Comparison of ENCODE assay signal across 24 mouse cellular contexts in the genomic region with DNA sequence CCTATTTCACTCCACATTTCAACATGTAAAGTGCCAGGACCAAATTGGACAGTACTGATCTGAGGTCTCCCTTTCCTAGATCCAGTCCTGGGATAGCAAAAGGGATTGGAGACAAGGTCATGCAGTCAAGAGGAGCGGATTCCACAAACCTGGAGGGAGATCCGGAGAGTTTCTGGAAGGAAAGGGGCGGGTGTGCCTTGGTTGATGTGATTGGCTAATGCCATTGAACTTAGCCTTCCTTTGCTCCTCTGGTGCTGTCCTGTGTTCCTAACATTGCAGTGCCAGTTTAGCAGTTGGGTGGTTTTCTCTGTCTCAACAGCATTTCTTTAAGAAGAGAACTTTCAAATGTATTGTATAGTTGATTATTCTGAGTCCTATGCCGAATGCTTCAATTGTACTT. TPM values are rescaled to one million over a fixed set of nuclear protein-coding genes. Genes with fewer than 3 reads are reported as not detected.
DNase-seq lines count a peak whose midpoint lies in the region; ATAC-seq lines count a peak whose summit lies in the region.
"Had no signal": no experiment of that assay in that cellular context is flagged by ENCODE, and none has a peak within 500 bp of the region (broad histone marks: within the 10 kb centered on the region; RNA-seq: fewer than 3 reads in every experiment).

No protein-coding gene starts in this region.

- DNase-seq in kidney, adult 11 months: peak; percentile 35
- DNase-seq in kidney, postnatal 36 days: peak; percentile 29 to 36
- no peak for DNase-seq in kidney, postnatal 14 days
- peak; percentile 32 for DNase-seq in ES-CJ7 (ENCODE audit: low read depth, low spot score)
- DNase-seq in adipocyte (ENCODE audit: low spot score): peak; percentile 83
- no peak for DNase-seq in heart, postnatal 25 days (ENCODE audit: low spot score)
- DNase-seq in embryo, embryonic 10.5 days (ENCODE audit: low spot score): no peak
- DNase-seq: embryo, embryonic 11 days; gastrocnemius, postnatal 25 days; heart, adult 11 months; heart, postnatal 4 days; layer of hippocampus, adult 9-11 months; lung, postnatal 36 days; thymus, postnatal 14 days had no signal

- no peak overlapping the region for H3K9ac ChIP-seq in kidney, embryonic 14.5 days (ENCODE audit: low read depth, low read length)
- H3K9ac ChIP-seq: embryonic facial prominence, embryonic 12.5 days; heart, embryonic 15.5 days; hindbrain, embryonic 13.5 days; limb, embryonic 15.5 days; midbrain, embryonic 13.5 days had no signal

- H3K9me3 ChIP-seq in kidney, embryonic 14.5 days (ENCODE audit: control insufficient read depth, low read length): no peaks in the 10 kb centered on the region
- H3K9me3 ChIP-seq: embryonic facial prominence, embryonic 12.5 days; heart, embryonic 10.5 days; heart, embryonic 15.5 days; hindbrain, embryonic 13.5 days; limb, embryonic 10.5 days; limb, embryonic 15.5 days; midbrain, embryonic 13.5 days had no signal

- no peaks in the 10 kb centered on the region for H3K27me3 ChIP-seq in kidney, embryonic 14.5 days (ENCODE audit: control insufficient read depth, insufficient read depth, low read length)
- H3K27me3 ChIP-seq: embryonic facial prominence, embryonic 12.5 days; heart, embryonic 15.5 days; hindbrain, embryonic 13.5 days; limb, embryonic 15.5 days; midbrain, embryonic 13.5 days had no signal

- H3K36me3 ChIP-seq in kidney, embryonic 14.5 days (ENCODE audit: control insufficient read depth, insufficient read depth, low read length): no peaks in the 10 kb centered on the region
- H3K36me3 ChIP-seq: embryonic facial prominence, embryonic 12.5 days; heart, embryonic 10.5 days; heart, embryonic 15.5 days; hindbrain, embryonic 13.5 days; limb, embryonic 10.5 days; limb, embryonic 15.5 days; midbrain, embryonic 13.5 days had no signal

- no peak overlapping the region for H3K27ac ChIP-seq in kidney, embryonic 14.5 days (ENCODE audit: low read depth, low read length)
- H3K27ac ChIP-seq: embryonic facial prominence, embryonic 12.5 days; heart, embryonic 10.5 days; heart, embryonic 15.5 days; hindbrain, embryonic 13.5 days; limb, embryonic 10.5 days; limb, embryonic 15.5 days; midbrain, embryonic 13.5 days had no signal

- ATAC-seq in kidney, embryonic 14.5 days (ENCODE audit: low FRiP score, low TSS enrichment): no peak
- ATAC-seq: forebrain, embryonic 14.5 days; intestine, embryonic 16.5 days; midbrain, embryonic 13.5 days had no signal

- WGBS in kidney, embryonic 14.5 days: 91% methylated on average over 4 of the region's 4 CpGs

- intact Hi-C loops in heart, postnatal 25 days (cut with DNase I): no loop called here

- peaks cover 9% of the 10 kb centered on the region for H3K4me1 ChIP-seq in kidney, embryonic 14.5 days (ENCODE audit: control insufficient read depth, insufficient read depth, low read length)

- H3K4me2 ChIP-seq in kidney, embryonic 14.5 days (replicated peaks; ENCODE audit: low read depth, low read length): no peak overlapping the region

- H3K4me3 ChIP-seq in kidney, embryonic 14.5 days (ENCODE audit: low read length): no peak overlapping the region
- H3K4me3 ChIP-seq: hindbrain, embryonic 13.5 days; midbrain, embryonic 13.5 days had no signal

RNA-seq across cellular contexts. Expression of a gene that starts 1.8 kb away (rescaled TPM):
- 23.4 and 27.8 TPM in 2 replicates for polyA plus RNA-seq in kidney, embryonic 14.5 days (2014; fragmentation: Nextera tagmentation; extraction: Ambion mirVana)
- total RNA-seq in heart, postnatal 25 days (2021): 10 to 100 TPM; 78.7 to 87.6 TPM

RNA-seq across cellular contexts. Expression of a gene that starts 29.1 kb away (rescaled TPM):
- 12.0 and 12.9 TPM in 2 replicates for polyA plus RNA-seq in kidney, embryonic 14.5 days (2014; fragmentation: Nextera tagmentation; extraction: Ambion mirVana)
- 10 to 100 TPM; 15.6 to 17.9 TPM for total RNA-seq in heart, postnatal 25 days (2021)

Comparison
In these comparisons a context has a peak if more than half of its experiments do, and no peak if none do; other contexts are left out.
1. DNase-seq: peak in kidney, adult 11 months (single experiment), kidney, postnatal 36 days (2 of 2), ES-CJ7 (single experiment) and adipocyte (single experiment); none in kidney, postnatal 14 days (single experiment), heart, postnatal 25 days (single experiment) and embryo, embryonic 10.5 days (single experiment).